Mouse (Mus musculus): Measurements from ENCODE around the gene Fhl2.

GRCm38 (mm10) chr1:43145388-43145787 is 51.4 kb downstream of the Fhl2 start:
- TF ChIP-seq EP300 (optimal IDR thresholded peaks at IDR 0.05) = no peak
- TF ChIP-seq CTCF (IDR thresholded peaks at IDR 0.05; ENCODE audit: low read depth) = no peak
